30 mouse cellular contexts compared by ENCODE assay signal in the genomic region with DNA sequence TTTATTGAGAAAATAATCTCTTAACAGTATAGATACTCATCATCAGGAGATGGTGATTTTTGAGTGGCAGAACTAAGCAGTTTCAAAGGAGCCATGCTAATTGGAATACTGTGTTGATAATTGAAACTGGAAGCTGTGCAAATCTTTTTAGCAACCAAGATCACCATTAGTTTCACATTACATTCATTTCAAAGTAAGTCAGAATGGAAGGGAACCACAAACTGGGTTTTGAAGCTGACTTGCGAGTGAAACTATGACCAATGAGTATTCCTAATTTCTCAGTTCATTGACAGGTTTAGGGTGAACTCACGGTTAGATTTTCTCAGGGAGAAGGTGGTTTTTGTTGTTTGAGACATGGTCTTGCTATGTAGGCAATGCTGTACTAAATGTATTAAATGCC. TPM values are rescaled to one million over a fixed set of nuclear protein-coding genes. Genes with fewer than 3 reads are reported as not detected.
DNase-seq lines count a peak whose midpoint lies in the region; ATAC-seq and TF ChIP-seq lines count a peak whose summit lies in the region.
"Had no signal": no experiment of that assay in that cellular context is flagged by ENCODE, and none has a peak within 500 bp of the region (broad histone marks: within the 10 kb centered on the region; RNA-seq: fewer than 3 reads in every experiment).

No protein-coding gene starts in this region.

- no peak for DNase-seq in forebrain, embryonic 14.5 days (ENCODE audit: low spot score)
- no peak for DNase-seq in hindbrain, embryonic 10.5 days (ENCODE audit: low spot score)
- no peak for DNase-seq in lung, embryonic 14.5 days
- DNase-seq in lung, postnatal 0 days (ENCODE audit: low spot score), result no peak
- DNase-seq in CH12.LX (ENCODE audit: extremely low read depth), result no peak
- DNase-seq: adrenal gland, postnatal 10 days; cerebellum, adult 8-10 months; cerebellum, postnatal 25 days; gastrocnemius, postnatal 14 days; heart, adult 11 months; heart, postnatal 4 days; kidney, adult 8-10 months; kidney, postnatal 4 days; layer of hippocampus, adult 9-11 months; liver, embryonic 13.5 days; lung, adult 18-20 months; right cerebral cortex, adult 18-20 months; right cerebral cortex, postnatal 4 days; thymus, postnatal 4 days had no signal

- in situ Hi-C loops in CH12.LX (cut with MboI; ENCODE audit: low pct_ligation_motif_present, low pct_unique_long_range_greater_than_20kb, low sequenced_read_pairs), result loop anchor here (10.0 to 25.0 kb wide), 4 partner anchors 60 to 400 kb away; no protein-coding TSS in a partner anchor

- H3K36me3 ChIP-seq in forebrain, embryonic 14.5 days (ENCODE audit: control insufficient read depth, insufficient read depth, low read length), result peaks cover 7% of the 10 kb centered on the region; the same call in 1 of the 2 replicates
- peaks cover 8% of the 10 kb centered on the region; the same call in 1 of the 2 replicates for H3K36me3 ChIP-seq in forebrain, embryonic 12.5 days (replicated peaks)
- H3K36me3 ChIP-seq in hindbrain, embryonic 15.5 days, result 0 out of 2 replicates have a peak, but pooled peaks cover 3% of the 10 kb centered on the region
- peaks cover 28% of the 10 kb centered on the region for H3K36me3 ChIP-seq in hindbrain, embryonic 10.5 days
- peaks cover 15% of the 10 kb centered on the region for H3K36me3 ChIP-seq in lung, embryonic 14.5 days (ENCODE audit: insufficient read depth)
- H3K36me3 ChIP-seq in lung, postnatal 0 days (ENCODE audit: insufficient read depth, low read length), result no peaks in the 10 kb centered on the region
- peaks cover 5 to 13% of the 10 kb centered on the region in 2 experiments for H3K36me3 ChIP-seq in CH12.LX (replicated peaks in 1 of 2; ENCODE audit: control insufficient read depth in 1 of 2, insufficient read depth in 1 of 2, low read length in 1 of 2)
- H3K36me3 ChIP-seq: limb, embryonic 15.5 days had no signal

- WGBS in forebrain, embryonic 14.5 days, result 47% methylated on average over 2 of the region's 2 CpGs
- 47% methylated on average over 2 of the region's 2 CpGs for WGBS in forebrain, embryonic 12.5 days
- 41% methylated on average over 2 of the region's 2 CpGs for WGBS in hindbrain, embryonic 15.5 days
- 68% methylated on average over 2 of the region's 2 CpGs for WGBS in hindbrain, embryonic 10.5 days
- 41% methylated on average over 2 of the region's 2 CpGs for WGBS in lung, embryonic 14.5 days
- WGBS in lung, postnatal 0 days, result 67% methylated on average over 2 of the region's 2 CpGs

- no peak for TF ChIP-seq POLR2A in CH12.LX (IDR thresholded peaks at IDR 0.05; ENCODE audit: low read depth, low read length)

- H3K4me3 ChIP-seq in forebrain, embryonic 14.5 days (ENCODE audit: low read depth, low read length), result no peak overlapping the region
- no peak overlapping the region for H3K4me3 ChIP-seq in forebrain, embryonic 12.5 days (replicated peaks)
- no peak overlapping the region for H3K4me3 ChIP-seq in hindbrain, embryonic 15.5 days
- H3K4me3 ChIP-seq in hindbrain, embryonic 10.5 days, result no peak overlapping the region
- no peak overlapping the region for H3K4me3 ChIP-seq in lung, embryonic 14.5 days (ENCODE audit: low read depth, low read length)
- H3K4me3 ChIP-seq in lung, postnatal 0 days (ENCODE audit: low read depth, low read length), result no peak overlapping the region
- peak overlapping the region in 1 of 3 experiments; percentile 5 for H3K4me3 ChIP-seq in CH12.LX (replicated peaks in 1 of 3; ENCODE audit: low read depth in 2 of 3, low read length in 2 of 3, poor library complexity in 1 of 3)
- H3K4me3 ChIP-seq: embryonic facial prominence, embryonic 10.5 days; embryonic facial prominence, embryonic 15.5 days; heart, embryonic 10.5 days; limb, embryonic 10.5 days; limb, embryonic 15.5 days; liver, embryonic 13.5 days; midbrain, embryonic 12.5 days had no signal

- peaks cover 17% of the 10 kb centered on the region for H3K4me1 ChIP-seq in forebrain, embryonic 14.5 days (ENCODE audit: control insufficient read depth, insufficient read depth, low read length)
- peaks cover 21% of the 10 kb centered on the region for H3K4me1 ChIP-seq in forebrain, embryonic 12.5 days
- H3K4me1 ChIP-seq in hindbrain, embryonic 15.5 days (replicated peaks), result peaks cover 28% of the 10 kb centered on the region
- H3K4me1 ChIP-seq in hindbrain, embryonic 10.5 days (replicated peaks), result peaks cover 50% of the 10 kb centered on the region
- peaks cover 8% of the 10 kb centered on the region for H3K4me1 ChIP-seq in lung, embryonic 14.5 days (ENCODE audit: insufficient read depth)
- H3K4me1 ChIP-seq in lung, postnatal 0 days (ENCODE audit: insufficient read depth, low read depth, low read length), result 0 out of 2 replicates have a peak, but pooled peaks cover 2% of the 10 kb centered on the region
- H3K4me1 ChIP-seq in CH12.LX (ENCODE audit: control insufficient read depth in 1 of 2, insufficient read depth in 2 of 2), result peaks cover 0 to 78% of the 10 kb centered on the region in 2 experiments; a peak in 3 of 4 replicates

- H3K79me2 ChIP-seq in CH12.LX (replicated peaks; ENCODE audit: control insufficient read depth, extremely low read depth, insufficient read depth, poor library complexity, severe bottlenecking), result peaks cover 50% of the 10 kb centered on the region

- TF ChIP-seq RAD21 in CH12.LX (IDR thresholded peaks at IDR 0.05; ENCODE audit: low read depth, low read length), result no peak

- no peak for ATAC-seq in forebrain, embryonic 14.5 days
- ATAC-seq in forebrain, embryonic 12.5 days (ENCODE audit: low FRiP score), result no peak
- no peak for ATAC-seq in hindbrain, embryonic 15.5 days (ENCODE audit: low FRiP score, low read depth)
- no peak for ATAC-seq in lung, embryonic 14.5 days (ENCODE audit: insufficient read depth)
- no peak for ATAC-seq in lung, postnatal 0 days
- ATAC-seq: intestine, embryonic 16.5 days; Patski had no signal

- dilution Hi-C loops in CH12.LX (cut with MboI; ENCODE audit: extremely low pct_ligation_motif_present, extremely low pct_unique_long_range_greater_than_20kb, low sequenced_read_pairs), result no loop called here

- no peak for TF ChIP-seq EP300 in lung, postnatal 0 days (IDR thresholded peaks at IDR 0.05)
- TF ChIP-seq EP300 in CH12.LX (IDR thresholded peaks at IDR 0.05; ENCODE audit: low read length), result peak; percentile 78

- H3K27me3 ChIP-seq in forebrain, embryonic 14.5 days (replicated peaks; ENCODE audit: control insufficient read depth, insufficient read depth, low read length), result no peaks in the 10 kb centered on the region
- H3K27me3 ChIP-seq in forebrain, embryonic 12.5 days, result no peaks in the 10 kb centered on the region
- no peaks in the 10 kb centered on the region for H3K27me3 ChIP-seq in hindbrain, embryonic 15.5 days
- H3K27me3 ChIP-seq in hindbrain, embryonic 10.5 days (ENCODE audit: insufficient read depth, poor library complexity, severe bottlenecking), result no peaks in the 10 kb centered on the region
- H3K27me3 ChIP-seq in lung, embryonic 14.5 days (ENCODE audit: insufficient read depth, low read length), result no peaks in the 10 kb centered on the region
- no peaks in the 10 kb centered on the region for H3K27me3 ChIP-seq in lung, postnatal 0 days (replicated peaks; ENCODE audit: insufficient read depth, low read length)
- no peaks in the 10 kb centered on the region for H3K27me3 ChIP-seq in CH12.LX (replicated peaks)
- H3K27me3 ChIP-seq: embryonic facial prominence, embryonic 15.5 days; limb, embryonic 15.5 days; midbrain, embryonic 12.5 days; Patski had no signal

- H3K27ac ChIP-seq in forebrain, embryonic 14.5 days (ENCODE audit: low read depth, low read length), result no peak overlapping the region
- no peak overlapping the region for H3K27ac ChIP-seq in forebrain, embryonic 12.5 days
- no peak overlapping the region for H3K27ac ChIP-seq in hindbrain, embryonic 15.5 days (replicated peaks)
- no peak overlapping the region for H3K27ac ChIP-seq in hindbrain, embryonic 10.5 days
- no peak overlapping the region for H3K27ac ChIP-seq in lung, embryonic 14.5 days (ENCODE audit: low read depth)
- H3K27ac ChIP-seq in lung, postnatal 0 days (ENCODE audit: low read length), result no peak overlapping the region
- H3K27ac ChIP-seq in CH12.LX (ENCODE audit: insufficient read depth, low read depth), result no peak overlapping the region
- H3K27ac ChIP-seq: embryonic facial prominence, embryonic 10.5 days; embryonic facial prominence, embryonic 15.5 days; heart, embryonic 10.5 days; kidney, postnatal 0 days; limb, embryonic 10.5 days; limb, embryonic 15.5 days; liver, embryonic 13.5 days; midbrain, embryonic 12.5 days had no signal

- no peak overlapping the region for H3K9ac ChIP-seq in forebrain, embryonic 14.5 days (ENCODE audit: low read length)
- no peak overlapping the region for H3K9ac ChIP-seq in forebrain, embryonic 12.5 days
- no peak overlapping the region for H3K9ac ChIP-seq in hindbrain, embryonic 15.5 days
- H3K9ac ChIP-seq in lung, embryonic 14.5 days, result no peak overlapping the region
- H3K9ac ChIP-seq in lung, postnatal 0 days (replicated peaks; ENCODE audit: low read depth), result no peak overlapping the region
- H3K9ac ChIP-seq in CH12.LX (ENCODE audit: insufficient read depth, low read depth), result peak overlapping the region; percentile 44
- H3K9ac ChIP-seq: embryonic facial prominence, embryonic 15.5 days; limb, embryonic 15.5 days; liver, embryonic 13.5 days; midbrain, embryonic 12.5 days had no signal

- no peaks in the 10 kb centered on the region for H3K9me3 ChIP-seq in forebrain, embryonic 14.5 days (replicated peaks; ENCODE audit: control insufficient read depth, low read length)
- no peaks in the 10 kb centered on the region for H3K9me3 ChIP-seq in forebrain, embryonic 12.5 days
- no peaks in the 10 kb centered on the region for H3K9me3 ChIP-seq in hindbrain, embryonic 15.5 days
- no peaks in the 10 kb centered on the region for H3K9me3 ChIP-seq in hindbrain, embryonic 10.5 days
- H3K9me3 ChIP-seq in lung, embryonic 14.5 days (ENCODE audit: low read depth, low read length), result no peaks in the 10 kb centered on the region
- H3K9me3 ChIP-seq in lung, postnatal 0 days (ENCODE audit: low read length), result no peaks in the 10 kb centered on the region
- H3K9me3 ChIP-seq in CH12.LX (replicated peaks; ENCODE audit: low read length), result no peaks in the 10 kb centered on the region
- H3K9me3 ChIP-seq: embryonic facial prominence, embryonic 10.5 days; embryonic facial prominence, embryonic 15.5 days; heart, embryonic 10.5 days; limb, embryonic 10.5 days; limb, embryonic 15.5 days; liver, embryonic 13.5 days; midbrain, embryonic 12.5 days had no signal

- no peak for TF ChIP-seq CTCF in lung, embryonic 14.5 days (IDR thresholded peaks at IDR 0.05; ENCODE audit: low read depth)
- TF ChIP-seq CTCF in lung, postnatal 0 days (IDR thresholded peaks at IDR 0.05), result no peak
- TF ChIP-seq CTCF in CH12.LX (conservative IDR thresholded peaks at IDR 0.05 in 1 of 2, IDR thresholded peaks at IDR 0.05 in 1 of 2; ENCODE audit: low read depth in 2 of 2, low read length in 2 of 2), result no peak

- H3K4me2 ChIP-seq in forebrain, embryonic 14.5 days (ENCODE audit: low read length), result 0 out of 2 replicates have a peak overlapping the region, but pooled peaks have one; percentile 12
- H3K4me2 ChIP-seq in forebrain, embryonic 12.5 days, result no peak overlapping the region
- H3K4me2 ChIP-seq in hindbrain, embryonic 15.5 days, result 0 out of 2 replicates have a peak overlapping the region, but pooled peaks have one; percentile 15
- 0 out of 2 replicates have a peak overlapping the region, but pooled peaks have one; percentile 27 for H3K4me2 ChIP-seq in lung, embryonic 14.5 days
- no peak overlapping the region for H3K4me2 ChIP-seq in lung, postnatal 0 days (replicated peaks; ENCODE audit: low read depth, low read length)
- peak overlapping the region; percentile 98 for H3K4me2 ChIP-seq in CH12.LX (ENCODE audit: insufficient read depth, low read depth, poor library complexity, severe bottlenecking)
- H3K4me2 ChIP-seq: embryonic facial prominence, embryonic 15.5 days; limb, embryonic 15.5 days; liver, embryonic 13.5 days; midbrain, embryonic 12.5 days had no signal

RNA-seq across cellular contexts. Expression of gene Tiparp, which starts 6.3 kb away (rescaled TPM):
- polyA plus RNA-seq in forebrain, embryonic 14.5 days (2014; fragmentation: Nextera tagmentation; extraction: Ambion mirVana), result 33.6 and 36.0 TPM in 2 replicates
- polyA plus RNA-seq in forebrain, embryonic 12.5 days (2016; fragmentation: Nextera tagmentation; extraction: Ambion mirVana), result 29.4 and 30.6 TPM in 2 replicates
- polyA plus RNA-seq in hindbrain, embryonic 15.5 days (2015; fragmentation: Nextera tagmentation; extraction: Ambion mirVana), result 31.0 and 31.1 TPM in 2 replicates
- 36.2 and 47.8 TPM in 2 replicates for polyA plus RNA-seq in hindbrain, embryonic 10.5 days (2016; fragmentation: Nextera tagmentation; extraction: Ambion mirVana)
- polyA plus RNA-seq in lung, embryonic 14.5 days (2014; fragmentation: Nextera tagmentation; extraction: Ambion mirVana), result 44.4 and 47.4 TPM in 2 replicates
- polyA plus RNA-seq in lung, postnatal 0 days (2015; fragmentation: Nextera tagmentation; extraction: Ambion mirVana), result 45.1 and 45.3 TPM in 2 replicates
- total RNA-seq in CH12.LX (2012; rRNA removed), result 9.6 and 10.3 TPM in 2 replicates
- 25.1 and 30.8 TPM in 2 replicates for total RNA-seq in CH12.LX (2014; rRNA removed)
- polyA plus RNA-seq in CH12.LX (2012; ENCODE audit: insufficient read length, low read depth), result 13.2 and 13.7 TPM in 2 replicates

Comparison
In these comparisons a context has a peak if more than half of its experiments do, and no peak if none do; other contexts are left out.
1. H3K4me2 ChIP-seq: peak in forebrain, embryonic 14.5 days (single experiment), hindbrain, embryonic 15.5 days (single experiment), lung, embryonic 14.5 days (single experiment) and CH12.LX (single experiment); none in forebrain, embryonic 12.5 days (single experiment) and lung, postnatal 0 days (single experiment).